Mouse (Mus musculus): ENCODE measurements around the gene Bbc3. TPM values are rescaled to one million over a fixed set of nuclear protein-coding genes. Genes with fewer than 3 reads are reported as not detected.
"Not testable (repeated sequence)": the region's sequence is repeated elsewhere in the genome, so short reads cannot be mapped to it uniquely, and the experiment has no call there.

Gene Bbc3
- total RNA-seq (2021): 1 to 10 TPM; 3.6 to 5.1 TPM
- long read RNA-seq, experiment 1, partial matches to known transcripts: 3 of 8 reads
- long read RNA-seq, experiment 1, other reads (novel, unspliced or antisense): 1 of 8 reads
- long read RNA-seq, experiment 2, partial matches to known transcripts: 1 of 9 reads
- long read RNA-seq, experiment 2, other reads (novel, unspliced or antisense): 4 of 9 reads

DNA sequence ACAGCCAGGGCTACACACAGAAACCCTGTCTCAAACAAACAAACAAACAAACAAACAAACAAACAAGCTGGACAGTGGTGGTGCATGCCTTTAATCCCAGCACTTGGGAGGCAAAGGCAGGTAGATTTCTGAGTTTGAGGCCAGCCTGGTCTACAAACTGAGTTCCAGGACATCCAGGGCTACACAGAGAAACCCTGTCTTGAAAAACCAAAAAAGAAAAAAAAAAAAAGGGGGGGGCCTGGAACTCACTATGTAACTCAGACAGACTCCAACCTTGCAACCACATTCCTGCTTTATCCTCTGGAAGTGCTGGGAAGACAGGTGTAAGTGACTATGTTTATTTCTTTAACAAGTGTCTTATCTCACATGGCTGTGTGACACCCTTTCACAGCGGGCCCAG lies at the start of gene Bbc3:
Bbc3 (plus strand) TSS at position 301 of the 400 bp plus-strand sequence.
- DNase-seq; intact Hi-C loops (cut with DNase I; ENCODE audit: low total_unique reads): not testable (repeated sequence)

DNA sequence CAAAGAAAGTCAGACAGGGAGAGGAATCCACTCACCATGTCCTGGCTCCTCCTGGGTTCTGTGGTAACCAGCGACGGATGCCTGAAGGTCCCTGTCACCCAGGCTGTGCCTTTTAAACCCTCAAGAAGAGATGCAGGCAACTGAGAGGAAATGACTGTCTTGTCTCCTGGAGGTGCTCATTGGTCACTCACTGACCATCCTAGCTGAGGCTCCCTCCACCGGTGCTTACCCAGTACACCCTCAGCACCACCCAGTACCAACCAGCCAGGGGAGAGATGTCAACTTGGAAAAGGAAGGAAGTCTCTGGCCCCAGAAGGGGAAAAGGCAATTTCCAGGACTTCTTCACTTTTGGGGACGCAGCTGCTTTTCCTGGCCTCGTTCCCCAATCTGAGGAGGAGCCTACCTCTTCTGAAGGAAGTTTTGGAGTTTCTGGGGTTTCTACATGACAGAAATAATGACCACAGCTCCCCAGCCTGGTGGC lies 49.0 kb upstream of the Bbc3 start, which contains the start of gene C5ar1:
C5ar1 (minus strand) TSS at position 431 of the 481 bp plus-strand sequence.
- intact Hi-C loops (cut with DNase I; ENCODE audit: low total_unique reads): no loop called here
- no peak for DNase-seq

DNA sequence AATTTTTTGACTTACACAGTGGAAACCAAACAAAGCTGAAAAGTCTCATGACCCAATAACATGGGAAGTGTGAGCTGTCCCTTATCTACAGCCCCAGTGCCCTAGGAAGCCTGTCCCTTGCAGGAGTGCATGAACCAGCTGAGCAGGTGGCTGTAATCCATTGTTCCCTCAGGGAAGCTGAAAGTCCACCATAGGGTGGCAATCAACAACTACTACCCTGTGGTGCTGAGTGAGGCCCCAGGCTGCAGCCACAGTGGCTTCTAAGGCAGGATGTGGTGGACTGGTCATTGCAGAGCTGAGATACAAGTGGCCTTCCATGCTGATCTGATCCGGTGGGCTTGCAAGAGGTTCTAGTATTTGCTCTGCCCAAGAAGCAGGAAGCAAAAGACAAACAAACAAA lies 47.1 kb upstream of the Bbc3 start:
- intact Hi-C loops (cut with DNase I; ENCODE audit: low total_unique reads): no loop called here

DNA sequence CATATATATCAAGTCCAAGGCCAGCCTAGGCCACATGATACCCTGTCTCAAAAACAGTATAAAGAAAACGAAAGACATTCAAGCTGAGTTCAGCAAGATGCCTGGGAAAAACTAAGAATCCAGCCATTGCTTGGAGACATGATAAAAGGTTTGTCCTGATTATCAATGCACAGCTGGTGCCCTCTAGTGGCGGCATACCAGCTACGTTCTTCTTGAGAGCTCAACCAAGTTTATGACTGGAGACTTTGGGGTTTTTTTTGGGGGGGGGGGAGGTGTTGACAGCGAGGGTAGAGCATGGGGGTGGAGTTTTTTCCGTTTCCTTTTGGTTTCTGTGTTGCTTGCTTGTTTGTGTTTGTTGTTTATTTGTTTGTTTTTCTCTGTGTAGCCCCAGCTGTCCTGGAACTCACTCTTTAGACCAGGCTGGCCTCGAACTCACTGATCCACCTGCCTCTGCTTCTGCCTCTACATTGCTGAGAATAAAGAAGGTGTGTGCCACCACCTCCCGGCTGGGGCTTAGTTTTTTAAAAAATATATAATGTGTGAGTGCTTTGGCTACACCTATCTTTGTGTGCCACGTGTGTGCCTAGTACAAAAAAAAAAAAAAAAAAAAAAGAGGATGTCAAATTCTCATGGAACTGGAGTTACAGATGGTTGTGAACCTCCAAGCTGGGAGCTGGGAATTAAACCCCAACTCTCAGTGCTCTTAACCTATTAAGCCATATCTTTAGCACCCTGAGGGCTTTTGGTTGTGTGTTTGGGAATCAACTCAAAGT lies 45.0 kb upstream of the Bbc3 start:
- intact Hi-C loops (cut with DNase I; ENCODE audit: low total_unique reads): loop anchor here (2.0 kb wide), 1 partner anchor 70 kb away; no protein-coding TSS in a partner anchor
- DNase-seq: peak; percentile 81

More for the DNA sequence above, 47.1 kb upstream of the Bbc3 start:
- no peak for DNase-seq

DNA sequence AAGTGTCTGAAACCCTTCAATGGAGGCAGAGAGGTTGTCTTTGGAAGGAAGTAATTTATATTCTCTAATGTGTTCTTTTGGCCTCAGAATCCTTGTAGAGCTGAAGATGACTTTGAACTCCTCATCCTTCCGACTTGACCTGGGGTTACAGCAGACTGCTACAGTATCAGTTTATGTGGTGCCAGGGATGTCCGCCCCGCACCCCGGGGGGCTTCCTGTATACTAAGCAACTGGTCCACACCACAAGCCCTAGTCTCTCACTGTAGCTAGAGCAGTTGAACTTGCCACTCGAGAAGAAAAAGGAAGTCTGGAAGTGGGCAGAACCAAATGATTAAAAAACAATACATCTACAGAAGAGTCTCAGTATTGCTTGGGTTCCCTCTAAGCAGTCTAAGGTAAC lies 44.4 kb upstream of the Bbc3 start:
- intact Hi-C loops (cut with DNase I; ENCODE audit: low total_unique reads): loop anchor here (2.0 kb wide), 1 partner anchor 71 kb away; no protein-coding TSS in a partner anchor
- DNase-seq: no peak

DNA sequence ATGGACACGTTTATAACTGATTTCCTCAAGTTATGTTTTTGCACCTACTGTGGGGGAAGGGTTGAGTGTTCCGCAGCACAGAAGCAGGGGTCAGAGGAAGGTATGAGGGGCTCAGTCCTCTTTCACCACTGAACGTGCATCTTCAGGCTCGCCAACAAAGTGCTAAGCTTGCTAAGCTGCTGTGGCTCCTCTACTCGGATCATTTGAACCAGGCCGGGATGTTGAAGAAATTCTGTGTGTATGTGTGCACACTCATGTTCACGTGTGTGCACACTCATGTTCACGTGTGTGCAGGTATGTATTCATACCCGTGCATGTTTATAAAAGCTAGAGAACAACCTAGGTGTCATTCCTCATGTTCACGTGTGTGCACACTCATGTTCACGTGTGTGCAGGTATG lies 42.3 kb upstream of the Bbc3 start:
- intact Hi-C loops (cut with DNase I; ENCODE audit: low total_unique reads): no loop called here
- no peak for DNase-seq

DNA sequence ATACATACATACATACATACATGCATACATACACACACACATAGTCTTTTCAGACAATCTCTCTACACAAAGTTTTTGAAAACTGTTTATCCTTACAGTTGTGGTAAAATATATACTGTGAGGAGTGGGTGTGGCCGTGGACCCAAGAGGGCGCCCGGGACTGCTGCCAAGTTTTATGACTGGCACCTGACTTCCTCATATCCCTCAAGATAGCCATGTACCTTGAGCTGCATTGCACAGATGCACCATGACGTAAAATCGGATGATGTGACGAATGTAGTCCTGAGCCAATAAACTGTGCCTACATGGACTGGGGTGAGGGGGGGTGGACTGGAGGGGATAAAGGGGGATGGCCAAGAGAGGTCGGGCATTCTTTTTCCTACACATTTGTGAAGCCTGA lies 41.6 kb upstream of the Bbc3 start:
- DNase-seq; intact Hi-C loops (cut with DNase I; ENCODE audit: low total_unique reads): not testable (repeated sequence)

DNA sequence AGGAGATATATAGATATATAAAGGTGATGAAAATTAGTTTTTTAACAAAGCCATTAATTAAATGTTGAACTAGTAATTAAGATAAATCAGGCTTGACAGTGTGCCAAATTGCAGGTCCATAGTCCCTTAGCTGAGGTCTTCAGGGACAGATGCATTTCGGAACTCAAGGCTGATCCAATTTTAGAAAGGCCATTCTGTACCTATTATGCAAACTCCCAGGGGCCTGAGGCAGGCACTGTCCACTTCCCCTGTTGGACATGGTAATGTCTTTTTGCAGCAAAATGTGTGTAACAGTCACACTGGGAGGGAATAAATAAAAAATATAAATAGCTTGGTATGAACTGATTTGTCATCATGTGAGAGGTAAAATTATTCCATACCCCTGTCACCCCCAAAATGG lies 37.1 kb upstream of the Bbc3 start:
- intact Hi-C loops (cut with DNase I; ENCODE audit: low total_unique reads): no loop called here

DNA sequence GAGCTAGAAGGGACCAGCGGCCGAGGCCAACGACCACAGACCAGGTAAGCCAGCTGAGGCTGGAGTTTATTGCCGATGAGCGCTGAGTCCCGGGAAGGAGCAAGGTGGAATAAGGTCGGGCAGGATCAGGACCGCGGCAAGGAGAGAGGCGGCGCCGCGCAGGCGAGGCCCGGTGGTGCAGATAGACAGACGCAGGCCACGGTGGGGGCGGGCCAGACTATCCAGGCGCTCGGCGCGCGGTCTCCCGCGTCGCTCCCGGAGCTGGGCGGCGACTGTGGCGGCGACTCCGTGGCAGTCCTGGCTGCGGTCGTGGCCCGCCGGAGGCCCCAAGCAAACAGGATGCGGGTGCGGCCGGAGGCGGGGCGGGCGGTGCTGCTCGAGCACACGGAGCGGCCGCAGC lies 35.5 kb upstream of the Bbc3 start:
- DNase-seq: peak; percentile 75
- intact Hi-C loops (cut with DNase I; ENCODE audit: low total_unique reads): no loop called here

More for the DNA sequence above, 37.1 kb upstream of the Bbc3 start:
- DNase-seq: no peak

DNA sequence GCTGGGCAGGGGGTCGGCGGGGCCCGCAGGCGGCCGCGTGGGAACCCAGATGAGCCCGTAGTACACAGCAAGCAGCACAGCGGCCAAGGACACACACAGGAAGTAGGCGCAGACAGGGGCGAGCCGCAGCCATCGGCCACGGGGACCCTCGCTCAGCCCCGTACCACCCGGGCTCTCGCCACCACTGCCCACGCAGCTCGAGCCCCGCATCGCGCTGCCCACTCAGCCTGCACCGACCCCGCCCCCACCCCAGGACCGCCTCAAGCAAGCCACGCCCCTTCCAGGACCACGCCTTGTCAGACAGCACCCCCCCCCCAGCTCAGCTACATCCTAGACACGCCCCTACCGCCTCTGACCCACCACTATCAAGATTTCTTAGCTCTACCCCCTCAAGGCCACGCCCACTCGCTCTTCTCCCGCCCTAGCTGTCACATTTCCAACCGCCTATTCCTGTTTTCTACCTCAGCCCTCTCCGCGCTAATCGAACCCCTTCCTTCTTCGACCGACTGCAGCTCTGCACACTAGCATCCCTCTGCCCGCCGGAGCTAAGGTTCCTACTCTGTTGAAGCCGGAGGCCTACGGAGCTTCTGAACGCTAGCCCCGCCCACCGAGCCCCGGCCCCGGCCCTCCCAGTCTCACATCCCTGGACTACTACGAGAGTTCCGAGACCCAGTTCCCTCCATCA lies 35.0 kb upstream of the Bbc3 start, which contains the start of gene Inafm1:
Inafm1 (minus strand) TSS at position 537 of the 685 bp plus-strand sequence.
- peak; percentile 88 for DNase-seq
- intact Hi-C loops (cut with DNase I; ENCODE audit: low total_unique reads): no loop called here

DNA sequence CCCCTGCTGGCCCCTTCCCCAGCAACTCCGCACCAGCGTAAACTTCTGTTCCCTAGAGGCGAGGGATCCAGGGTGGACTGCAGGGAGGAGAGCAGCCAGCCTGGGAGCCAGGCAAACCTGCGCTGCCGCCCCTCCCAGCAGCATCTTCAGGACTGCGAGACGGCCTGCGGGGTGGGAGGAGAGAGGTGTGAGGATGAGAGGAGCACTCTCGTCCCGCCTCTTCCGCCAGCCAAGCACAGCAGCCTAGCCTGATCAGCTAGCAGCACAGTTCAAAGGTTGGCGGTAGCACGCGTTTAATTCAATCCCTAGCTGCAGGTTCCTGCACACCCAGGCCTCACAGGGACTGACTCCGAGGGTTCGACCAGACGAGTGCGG lies 34.4 kb upstream of the Bbc3 start:
- peak; percentile 67 for DNase-seq
- intact Hi-C loops (cut with DNase I; ENCODE audit: low total_unique reads): no loop called here

DNA sequence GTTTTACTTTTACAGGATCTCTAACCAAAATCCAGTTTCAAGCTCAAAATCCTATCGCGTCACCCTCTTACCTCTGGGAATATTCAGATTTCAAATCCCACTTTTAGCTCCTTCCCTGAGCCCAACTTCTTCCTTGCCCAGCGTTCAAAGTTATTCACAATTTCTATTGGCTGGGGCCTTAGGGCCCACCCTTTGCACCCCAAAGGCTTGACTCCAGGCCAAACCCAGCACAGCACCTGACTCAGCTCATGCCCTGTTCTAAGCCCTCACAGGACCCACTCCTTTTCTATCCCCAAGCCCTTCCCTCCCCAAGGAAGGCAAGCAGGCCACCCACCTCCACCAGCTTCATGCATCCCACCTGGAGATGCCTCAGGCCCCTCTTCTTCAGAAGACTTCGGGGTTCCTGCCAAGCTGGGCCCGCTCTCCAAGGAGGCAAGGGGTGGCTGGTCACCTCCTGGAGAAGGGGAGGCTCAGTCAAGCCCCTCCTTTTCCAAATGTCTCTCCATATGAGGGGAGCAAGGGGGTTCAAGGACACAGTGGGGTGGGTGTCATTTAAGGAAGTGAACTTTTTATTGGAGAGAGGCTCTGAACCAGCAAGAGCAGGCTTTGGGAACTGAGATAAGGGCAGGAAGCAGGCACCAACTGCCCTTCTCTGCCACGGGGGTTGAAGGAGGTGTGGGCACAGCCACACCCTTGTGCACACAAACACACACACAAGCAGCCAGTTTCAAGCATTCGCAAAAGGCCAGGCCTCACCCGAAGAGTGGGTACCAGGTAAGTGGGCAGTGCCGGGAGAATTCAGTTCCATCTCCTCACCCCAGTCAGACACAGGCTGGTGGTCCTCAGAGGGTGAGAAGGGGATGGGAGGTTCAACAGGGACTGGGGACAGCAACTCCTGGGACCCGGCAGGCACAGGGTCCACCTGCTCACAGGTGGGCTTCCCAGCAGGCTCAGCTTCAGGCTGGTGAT lies 33.0 kb upstream of the Bbc3 start:
- intact Hi-C loops (cut with DNase I; ENCODE audit: low total_unique reads): no loop called here
- DNase-seq: no peak

DNA sequence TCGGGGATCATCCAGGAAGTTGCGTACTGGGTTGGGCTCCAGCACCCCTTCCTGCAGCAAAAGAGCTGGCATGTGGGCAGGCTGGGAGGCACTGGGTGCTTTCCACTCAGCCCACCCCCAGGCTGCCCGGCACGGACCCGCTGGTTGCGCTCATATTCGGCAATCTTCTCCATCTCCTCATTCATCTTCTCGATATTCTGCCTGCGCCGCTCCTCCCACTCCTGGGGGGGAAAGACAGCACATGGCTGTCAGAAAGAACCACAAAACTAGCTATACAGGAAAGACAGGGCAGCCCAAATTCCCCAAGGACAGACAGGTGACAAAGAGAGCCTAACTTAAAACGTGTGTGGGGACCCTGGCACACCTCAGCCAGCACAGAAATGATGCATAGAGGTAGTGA lies 27.5 kb upstream of the Bbc3 start:
- no peak for DNase-seq
- intact Hi-C loops (cut with DNase I; ENCODE audit: low total_unique reads): no loop called here

DNA sequence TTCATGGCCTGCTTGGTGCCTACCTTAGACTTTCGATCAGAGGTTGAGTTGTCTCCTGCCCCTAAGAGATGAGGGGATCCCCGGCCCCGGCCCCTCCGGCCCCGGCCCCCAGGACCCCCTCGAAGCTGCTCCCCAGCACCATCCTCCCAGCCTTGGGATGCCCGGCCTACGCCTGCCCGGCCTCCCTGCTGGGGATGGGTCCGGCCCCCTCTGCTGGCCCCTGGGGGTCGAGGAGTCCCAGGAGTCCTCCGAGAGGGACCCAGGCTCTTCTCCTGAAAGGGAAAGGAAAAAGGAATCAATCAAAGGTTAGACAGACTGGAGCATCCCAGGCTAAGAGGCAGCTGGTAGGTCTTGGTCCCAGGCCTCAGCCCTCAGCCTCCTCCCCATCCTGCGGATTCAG lies 25.9 kb upstream of the Bbc3 start:
- DNase-seq: no peak
- intact Hi-C loops (cut with DNase I; ENCODE audit: low total_unique reads): no loop called here

DNA sequence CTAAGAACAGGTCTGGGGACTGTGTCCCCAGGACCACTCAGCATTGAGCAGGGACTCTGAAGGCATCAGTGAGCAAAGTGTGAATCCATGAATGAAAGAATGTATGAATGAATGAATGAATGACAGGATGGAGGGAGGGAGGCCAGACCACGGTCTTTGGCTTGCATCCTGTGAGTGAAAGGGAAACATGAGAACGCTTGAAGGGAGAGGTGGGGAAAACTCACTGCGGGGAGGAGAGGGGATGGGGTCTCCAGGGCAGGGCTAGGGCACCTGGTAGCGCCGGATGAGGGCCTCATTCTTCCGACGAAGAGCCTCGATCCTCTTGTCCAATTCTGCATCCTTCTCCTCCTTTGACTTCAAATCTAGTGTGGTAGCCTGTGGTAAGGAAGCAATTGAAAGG lies 24.2 kb upstream of the Bbc3 start:
- intact Hi-C loops (cut with DNase I; ENCODE audit: low total_unique reads): no loop called here
- no peak for DNase-seq

DNA sequence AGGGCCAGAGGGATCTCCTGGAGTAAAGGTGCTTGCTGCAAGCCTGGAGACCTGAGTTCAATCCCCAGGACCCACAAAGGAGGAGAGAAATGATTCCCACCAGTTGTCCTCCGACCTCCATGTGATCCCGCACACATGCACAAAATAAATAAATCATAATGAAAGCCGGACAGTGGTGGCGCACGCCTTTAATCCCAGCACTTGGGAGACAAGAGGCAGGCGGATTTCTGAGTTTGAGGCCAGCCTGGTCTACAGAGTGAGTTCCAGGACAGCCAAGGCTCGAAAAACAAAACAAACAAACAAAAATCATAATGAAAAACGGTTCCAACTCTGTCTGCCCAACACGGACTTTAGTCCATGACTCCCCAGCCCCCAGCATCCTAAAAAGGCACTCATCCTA lies 23.3 kb upstream of the Bbc3 start:
- intact Hi-C loops (cut with DNase I; ENCODE audit: low total_unique reads): no loop called here

DNA sequence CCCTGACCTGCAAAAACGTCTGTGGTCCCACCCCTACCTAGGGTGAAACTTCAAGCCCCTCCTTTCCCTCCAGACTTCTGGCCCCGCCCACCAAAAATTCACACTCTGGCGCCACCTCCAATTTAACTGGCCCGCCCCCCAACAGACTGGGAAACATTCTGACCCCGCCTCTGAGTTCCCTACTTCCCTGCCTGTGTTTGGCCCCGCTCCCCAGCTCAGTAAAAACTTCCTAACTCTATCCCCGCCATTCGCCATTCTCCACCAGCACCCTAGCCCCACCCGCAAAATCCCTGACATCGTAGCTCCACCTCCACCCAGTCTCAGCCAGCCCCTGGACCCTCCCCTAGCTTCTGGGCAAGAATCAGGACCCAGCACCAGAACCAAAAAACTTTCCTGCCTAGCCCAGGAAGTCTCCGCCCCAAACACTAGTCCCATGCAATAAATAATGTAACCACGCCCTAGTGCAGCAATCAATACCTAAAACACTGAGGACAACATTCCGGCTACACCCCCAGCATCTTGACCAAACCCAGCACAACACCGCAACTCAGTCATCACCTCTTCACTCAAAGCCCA lies 22.7 kb upstream of the Bbc3 start:
- intact Hi-C loops (cut with DNase I; ENCODE audit: low total_unique reads): no loop called here
- peak; percentile 80 for DNase-seq

More for the DNA sequence above, 23.3 kb upstream of the Bbc3 start:
- DNase-seq: no peak

DNA sequence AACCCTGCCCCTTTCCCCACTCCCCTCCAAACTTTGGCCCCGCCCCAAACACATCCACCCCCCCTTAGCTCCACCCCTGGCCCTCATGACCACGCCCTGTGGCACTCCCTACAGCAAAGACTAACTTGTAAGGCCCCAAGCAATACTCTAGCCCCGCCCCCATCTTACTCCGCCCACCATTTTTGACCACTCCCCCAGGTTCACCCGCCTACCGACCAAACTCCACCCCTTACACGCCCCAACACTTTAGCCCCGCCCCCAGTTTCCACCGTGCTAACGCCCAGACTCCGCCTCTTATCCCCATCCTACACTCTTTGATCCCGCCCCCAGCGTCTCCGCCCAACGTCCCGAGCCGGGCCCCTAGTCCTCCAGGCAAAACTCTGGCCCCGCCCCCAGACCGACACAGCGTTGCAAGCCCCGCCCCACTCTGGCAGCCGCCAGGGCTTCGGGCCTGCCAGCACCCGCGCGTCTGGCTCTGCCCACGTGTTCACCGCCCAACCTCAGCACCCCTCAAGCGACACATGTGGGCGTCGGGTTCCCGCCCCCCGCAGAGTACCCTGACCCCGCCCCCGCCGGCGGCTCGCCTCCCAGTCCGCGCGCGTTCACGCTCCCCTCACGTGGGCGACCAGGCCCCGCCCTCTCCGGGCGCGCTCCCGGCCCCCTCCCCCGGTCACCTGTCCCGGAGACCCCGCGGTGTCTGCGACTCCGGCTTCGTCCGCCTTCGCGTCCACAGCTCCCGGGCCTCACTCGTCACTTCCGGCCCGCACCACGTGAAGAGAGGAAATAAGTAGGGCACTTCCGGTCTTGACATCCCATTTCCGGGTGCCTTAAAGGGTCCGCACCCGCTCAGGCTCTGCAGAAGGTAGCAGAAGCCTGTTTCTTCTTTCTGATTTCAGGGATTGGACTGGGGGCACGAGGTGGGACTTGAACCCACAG lies 21.9 kb upstream of the Bbc3 start, which contains the start of gene Ccdc9:
Ccdc9 (minus strand) TSS at position 770 of the 936 bp plus-strand sequence.
- peak; percentile 100 for DNase-seq
- intact Hi-C loops (cut with DNase I; ENCODE audit: low total_unique reads): no loop called here

All from gastrocnemius, postnatal 14 days (tissue).